Mouse (Mus musculus) kidney, postnatal 0 days (tissue): ENCODE measurements around the gene Nek5. TPM values are rescaled to one million over a fixed set of nuclear protein-coding genes. Genes with fewer than 3 reads are reported as not detected.

Experiments used
- ATAC-seq: fragments of 200-750 bp; cut with Nextera tagmentation; replicated peaks from 2 replicates; pipeline ENCODE4 v1.8.0; 2017; ENCODE audit warnings: low read depth, moderate number of reproducible peaks, moderate TSS enrichment, moderate library complexity; ENCODE audit not compliant: low FRiP score
- DNase-seq: peaks from one replicate; pipeline ENCODE4 v3.0.0-alpha.2; 2016; ENCODE audit warnings: low spot score
- H3K27ac ChIP-seq: fragments of 300-500 bp; sonication (generic); 2 replicates; pipeline ENCODE4 v1.5.1; 2014; ENCODE audit warnings: mild to moderate bottlenecking
- H3K27me3 ChIP-seq: fragments of 300-500 bp; sonication (generic); 2 replicates; pipeline ENCODE4 v1.6.1; 2014; ENCODE audit warnings: low read length, mixed read lengths; ENCODE audit not compliant: insufficient read depth
- H3K36me3 ChIP-seq: fragments of 300-500 bp; sonication (generic); 2 replicates; pipeline ENCODE4 v1.6.1; 2014; ENCODE audit warnings: low read length, mixed read lengths; ENCODE audit not compliant: insufficient read depth
- H3K4me1 ChIP-seq: fragments of 300-500 bp; sonication (generic); replicated peaks from 2 replicates; pipeline ENCODE4 v1.6.1; 2014; ENCODE audit warnings: antibody characterized with exemption, low read length, mixed read lengths; ENCODE audit not compliant: insufficient read depth
- H3K4me2 ChIP-seq: fragments of 300-500 bp; sonication (generic); 2 replicates; pipeline ENCODE4 v1.6.1; 2014; ENCODE audit warnings: mild to moderate bottlenecking, low read length, moderate library complexity, mixed read lengths
- H3K4me3 ChIP-seq: fragments of 300-500 bp; sonication (generic); replicated peaks from 2 replicates; pipeline ENCODE4 v1.5.1; 2014; ENCODE audit warnings: low read depth, low read length
- H3K9ac ChIP-seq: fragments of 300-500 bp; sonication (generic); 2 replicates; pipeline ENCODE4 v1.6.1; 2014; ENCODE audit warnings: low read depth, low read length
- H3K9me3 ChIP-seq: fragments of 300-500 bp; sonication (generic); replicated peaks from 2 replicates; pipeline ENCODE4 v1.6.1; 2016; ENCODE audit warnings: low read length, inconsistent platforms, mixed read lengths
- CTCF ChIP-seq: IDR thresholded peaks from 2 replicates; pipeline ENCODE4 v1.5.1; 2016; ENCODE audit warnings: antibody characterized with exemption, low read depth, mild to moderate bottlenecking, moderate library complexity
- WGBS: fragments of 180-500 bp; shearing (Covaris S2); extraction: QIAGEN DNeasy Blood & Tissue Kit; methylation state at CpG from one replicate; pipeline ENCODE4 v1.1.7; 2014; 5-methylcytosine and 5-hydroxymethylcytosine counted together
- polyA plus RNA-seq: library from polyadenylated mRNA; unstranded; fragments of >200 nt; fragmentation: Nextera tagmentation; extraction: Ambion mirVana; gene quantifications from 2 replicates; pipeline ENCODE4 v1.2.1, GENCODE M21; 2015

Gene Nek5
- polyA plus RNA-seq, 1 experiment from 2014 or later, result 0.47 TPM

DNA sequence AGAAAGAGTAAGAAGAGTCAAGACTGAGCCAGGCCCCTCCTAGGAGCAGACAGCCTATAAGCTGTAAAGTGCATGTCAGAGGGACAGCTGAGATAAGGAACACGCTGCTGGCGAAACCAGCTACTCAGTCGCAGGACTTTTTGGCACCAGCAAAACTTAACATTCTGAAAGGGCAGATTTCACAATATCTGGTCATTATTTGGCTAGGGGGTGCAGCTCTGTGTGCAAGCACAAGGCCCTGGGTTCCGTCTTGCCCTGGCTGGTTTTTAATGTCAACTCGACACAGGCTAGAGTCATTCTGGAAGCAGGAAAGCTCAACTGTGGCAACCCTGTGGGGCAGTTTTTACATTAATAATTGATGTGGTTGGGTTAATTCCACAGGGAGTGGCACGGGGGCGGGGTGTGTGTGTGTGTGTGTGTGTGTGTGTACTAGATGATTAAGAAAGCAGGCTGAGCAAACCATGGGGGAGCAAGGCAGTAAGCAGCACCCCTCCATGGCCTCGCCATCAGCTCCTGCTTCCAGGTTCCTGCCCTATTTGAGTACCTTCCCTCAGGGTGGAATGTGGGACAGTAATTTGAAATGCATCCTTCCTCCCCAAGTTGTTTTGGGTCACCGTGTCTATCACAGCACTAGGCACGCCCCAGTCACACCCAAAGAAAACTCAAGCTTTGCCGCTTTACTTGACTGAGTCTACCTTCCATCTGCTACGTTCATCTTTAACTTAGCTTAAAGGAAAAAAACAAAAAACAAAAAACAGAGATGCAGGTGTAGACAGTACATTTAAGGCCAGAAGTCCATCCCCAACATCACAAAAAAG is 70.0 kb downstream of the Nek5 start:
- H3K4me3 ChIP-seq, result no peak overlapping the region
- H3K27me3 ChIP-seq, result peaks cover 12% of the 10 kb centered on the region
- H3K9ac ChIP-seq, result no peak overlapping the region
- ATAC-seq (no peak), DNase-seq (no peak)
- 78% methylated on average over 12 of the region's 12 CpGs for WGBS
- H3K4me2 ChIP-seq, result no peak overlapping the region
- H3K36me3 ChIP-seq, result no peaks in the 10 kb centered on the region
- no peaks in the 10 kb centered on the region for H3K9me3 ChIP-seq
- no peaks in the 10 kb centered on the region for H3K4me1 ChIP-seq
- TF ChIP-seq CTCF, result no peak
- no peak overlapping the region for H3K27ac ChIP-seq

- TF ChIP-seq CTCF, result peak; percentile 76
- no peaks in the 10 kb centered on the region for H3K36me3 ChIP-seq
- H3K4me1 ChIP-seq, result no peaks in the 10 kb centered on the region
- H3K9me3 ChIP-seq, result no peaks in the 10 kb centered on the region
- peak; percentile 52; the same call in 1 of the 2 replicates for ATAC-seq
- no peak overlapping the region for H3K4me3 ChIP-seq
- peak; percentile 65 for DNase-seq
- H3K27ac ChIP-seq, result no peak overlapping the region
- H3K9ac ChIP-seq, result no peak overlapping the region
- no peak overlapping the region for H3K4me2 ChIP-seq
- 46% methylated on average over 2 of the region's 2 CpGs for WGBS
- H3K27me3 ChIP-seq, result no peaks in the 10 kb centered on the region
Measured at GRCm38 (mm10) chr8:22047699-22048464, 77.0 kb downstream of the Nek5 start.

GRCm38 (mm10) chr8:22043706-22044105 is 81.1 kb downstream of the Nek5 start:
- no peaks in the 10 kb centered on the region for H3K36me3 ChIP-seq
- H3K27ac ChIP-seq, result no peak overlapping the region
- DNase-seq (no peak), ATAC-seq (no peak)
- no peak overlapping the region for H3K4me3 ChIP-seq
- H3K4me1 ChIP-seq, result no peaks in the 10 kb centered on the region
- no peak overlapping the region for H3K4me2 ChIP-seq
- H3K9ac ChIP-seq, result no peak overlapping the region
- TF ChIP-seq CTCF, result no peak
- H3K9me3 ChIP-seq, result no peaks in the 10 kb centered on the region
- no peaks in the 10 kb centered on the region for H3K27me3 ChIP-seq
- 28% methylated on average over 12 of the region's 12 CpGs for WGBS

GRCm38 (mm10) chr8:22042515-22042914 is 82.3 kb downstream of the Nek5 start:
- TF ChIP-seq CTCF, result no peak

DNA sequence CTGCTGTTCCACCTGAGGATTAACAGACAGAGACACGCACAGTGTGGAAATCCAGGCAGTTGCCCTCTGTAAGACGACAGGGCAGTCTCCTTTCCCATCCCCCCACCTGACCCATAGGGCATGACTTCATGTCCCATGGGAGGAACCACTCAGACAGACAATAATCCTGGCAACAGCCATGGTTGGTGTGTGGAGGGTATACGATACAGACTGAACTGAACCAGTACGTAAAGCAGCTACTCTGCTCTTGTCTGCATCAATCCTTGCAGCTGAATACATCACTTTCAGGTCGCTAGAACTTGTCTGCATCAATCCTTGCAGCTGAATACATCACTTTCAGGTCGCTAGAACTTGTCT is 84.7 kb downstream of the Nek5 start:
- ATAC-seq, result no peak
- no peaks in the 10 kb centered on the region for H3K4me1 ChIP-seq
- H3K27ac ChIP-seq, result no peak overlapping the region
- no peak overlapping the region for H3K9ac ChIP-seq
- H3K4me2 ChIP-seq, result no peak overlapping the region
- H3K27me3 ChIP-seq, result no peaks in the 10 kb centered on the region
- DNase-seq, result no peak
- H3K9me3 ChIP-seq, result no peaks in the 10 kb centered on the region
- H3K4me3 ChIP-seq, result no peak overlapping the region
- TF ChIP-seq CTCF, result no peak
- WGBS, result 56% methylated on average over 6 of the region's 6 CpGs
- H3K36me3 ChIP-seq, result no peaks in the 10 kb centered on the region

More at GRCm38 (mm10) chr8:22042515-22042914, 82.3 kb downstream of the Nek5 start:
- Histone ChIP-seq H3K27ac (no peak overlapping the region), H3K27me3 (no peaks in the 10 kb centered on the region), H3K36me3 (no peaks in the 10 kb centered on the region), H3K4me2 (no peak overlapping the region), H3K9me3 (no peaks in the 10 kb centered on the region), H3K4me1 (no peaks in the 10 kb centered on the region), H3K4me3 (no peak overlapping the region), H3K9ac (no peak overlapping the region)
- 83% methylated on average over 3 of the region's 3 CpGs for WGBS
- ATAC-seq (no peak), DNase-seq (no peak)

GRCm38 (mm10) chr8:22039468-22040152 is 85.2 kb downstream of the Nek5 start:
- Histone ChIP-seq H3K9ac (no peak overlapping the region), H3K4me1 (no peaks in the 10 kb centered on the region), H3K27me3 (no peaks in the 10 kb centered on the region), H3K9me3 (no peaks in the 10 kb centered on the region), H3K4me3 (no peak overlapping the region), H3K4me2 (no peak overlapping the region), H3K36me3 (no peaks in the 10 kb centered on the region), H3K27ac (no peak overlapping the region)
- ATAC-seq (no peak), DNase-seq (no peak)
- 19% methylated on average over 15 of the region's 15 CpGs for WGBS
- no peak for TF ChIP-seq CTCF
